Mouse (Mus musculus) thymus, postnatal 10 days (tissue): ENCODE data around the gene Rap1b.
A peak's percentile ranks its signal among the peaks of the same experiment; 100 is the strongest.
"Not testable (repeated sequence)": the region's sequence is repeated elsewhere in the genome, so short reads cannot be mapped to it uniquely, and the experiment has no call there.

Source experiments
- DNase-seq, 2 experiments: peaks; one replicate each; pipeline ENCODE4 v3.0.0; 2021; ENCODE audit warnings: low spot score in 2 of 2

Rap1b gene

DNA sequence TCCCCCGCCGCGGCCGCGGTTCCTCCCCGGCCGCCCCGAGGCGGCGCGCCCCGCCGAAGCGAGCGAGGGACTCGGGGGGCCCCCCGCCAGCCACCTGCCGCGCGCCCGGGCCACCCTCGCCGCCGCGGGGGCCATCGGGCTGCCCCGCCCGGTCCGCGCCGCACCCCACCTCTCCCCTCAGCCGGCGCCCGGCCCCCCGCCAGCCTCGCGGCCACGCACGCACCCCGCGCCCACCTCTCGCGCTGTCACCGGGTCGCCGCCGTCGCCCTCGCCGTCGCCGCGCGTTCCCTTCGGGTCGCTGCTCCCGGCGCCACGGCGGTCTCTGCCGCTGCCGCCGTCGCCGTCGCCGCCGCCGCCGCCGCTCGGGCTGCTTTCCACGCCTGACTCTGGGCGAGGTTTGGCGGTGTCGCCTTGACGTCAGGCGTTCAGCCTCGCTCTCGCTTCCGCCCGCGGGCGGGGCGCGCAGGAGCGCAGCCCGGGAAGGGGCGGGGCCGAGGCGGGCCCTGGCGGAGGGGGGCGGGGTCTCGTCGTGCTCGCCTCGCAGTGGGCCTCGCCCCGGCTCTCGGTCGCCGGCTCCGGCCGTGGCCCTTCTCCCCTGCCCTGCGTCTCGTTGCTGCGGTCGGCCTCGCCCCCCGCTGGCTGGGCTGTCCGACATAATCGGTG lies at the start of gene Rap1b:
TSS of gene Rap1b (minus strand) at position 439 of the 663 bp plus-strand sequence.
- DNase-seq: peak; percentile 93 to 97

DNA sequence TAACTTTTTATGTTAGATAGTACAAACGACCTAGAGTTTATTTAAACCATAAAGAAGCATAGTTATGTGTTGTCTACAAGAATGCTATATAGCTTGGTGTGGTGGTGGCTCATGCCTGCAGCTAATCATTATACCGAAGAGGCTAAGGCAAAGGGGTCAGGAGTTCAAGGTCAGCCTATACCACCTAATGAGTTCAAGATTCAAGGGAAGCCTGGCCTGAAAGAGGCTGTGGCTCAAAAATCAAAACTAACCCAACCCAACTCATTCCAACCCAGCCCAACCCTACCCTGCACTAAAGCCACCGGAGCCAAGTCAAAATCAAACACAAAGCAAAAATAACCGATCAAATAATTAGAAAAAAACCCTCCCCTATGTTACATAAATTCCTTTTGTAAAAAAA lies 49.4 kb upstream of the Rap1b start:
- DNase-seq: no peak

DNA sequence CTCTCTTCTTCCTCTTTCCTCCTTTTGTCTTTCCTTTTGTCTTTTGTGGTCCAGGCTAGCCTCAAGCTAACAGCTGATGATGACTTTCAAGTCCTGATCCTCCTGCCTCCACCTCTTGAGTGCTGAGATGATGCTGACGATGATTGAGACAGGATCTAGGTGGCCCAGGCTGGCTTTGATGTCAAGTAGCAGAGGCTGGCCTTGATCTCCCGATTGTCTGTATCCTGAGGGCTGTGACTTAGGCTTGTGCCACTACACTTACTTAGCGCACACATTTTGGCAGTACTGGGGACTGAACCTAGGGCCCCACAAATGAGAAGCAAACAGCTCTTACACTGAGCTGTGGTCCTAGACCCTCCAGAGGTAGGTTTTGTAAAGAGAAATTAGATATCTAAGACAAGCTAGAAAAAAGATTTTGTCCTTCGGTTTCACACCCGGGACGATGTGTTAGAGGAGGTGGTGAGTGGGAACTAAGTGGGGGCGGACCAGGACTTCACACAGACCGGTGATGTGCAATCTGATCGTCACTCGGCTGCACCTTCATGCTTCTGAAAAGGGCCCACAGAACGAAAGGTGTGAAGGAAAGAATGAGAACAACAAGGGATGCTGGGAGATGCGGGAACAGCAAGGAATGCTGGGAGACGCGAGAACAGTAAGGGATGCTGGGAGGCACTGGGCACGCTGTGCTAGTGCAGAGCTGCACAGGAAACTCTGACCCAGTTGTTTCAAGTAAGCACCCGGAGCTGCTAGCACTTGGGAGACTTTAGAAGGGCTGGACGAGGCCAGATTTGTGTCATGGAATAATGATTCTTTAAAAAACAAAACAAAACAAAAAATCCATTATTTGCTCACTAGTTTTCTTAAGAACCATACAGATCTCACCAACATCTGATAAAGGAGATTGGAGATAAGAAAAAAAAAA lies 48.5 kb upstream of the Rap1b start:
- DNase-seq: no peak

DNA sequence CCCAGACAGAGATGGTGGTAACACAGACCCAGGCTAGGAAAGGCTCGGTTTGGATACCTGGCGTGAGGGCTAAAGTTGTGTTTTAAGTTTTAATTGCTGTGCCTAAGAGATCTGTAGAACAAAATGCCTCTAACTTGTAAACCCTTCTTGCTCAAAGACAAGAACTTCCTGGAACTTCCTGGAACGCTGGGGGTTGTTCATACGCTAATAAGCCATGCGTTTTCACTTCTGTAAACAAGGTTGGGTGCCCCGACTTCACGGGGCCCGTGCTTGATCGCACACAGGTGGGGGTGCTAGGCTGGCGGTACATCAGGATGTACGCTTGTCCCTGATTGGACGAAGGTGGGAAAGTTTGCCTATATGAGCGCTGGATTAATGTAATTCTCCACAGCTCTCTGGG lies 47.3 kb upstream of the Rap1b start:
- not testable (repeated sequence) for DNase-seq

DNA sequence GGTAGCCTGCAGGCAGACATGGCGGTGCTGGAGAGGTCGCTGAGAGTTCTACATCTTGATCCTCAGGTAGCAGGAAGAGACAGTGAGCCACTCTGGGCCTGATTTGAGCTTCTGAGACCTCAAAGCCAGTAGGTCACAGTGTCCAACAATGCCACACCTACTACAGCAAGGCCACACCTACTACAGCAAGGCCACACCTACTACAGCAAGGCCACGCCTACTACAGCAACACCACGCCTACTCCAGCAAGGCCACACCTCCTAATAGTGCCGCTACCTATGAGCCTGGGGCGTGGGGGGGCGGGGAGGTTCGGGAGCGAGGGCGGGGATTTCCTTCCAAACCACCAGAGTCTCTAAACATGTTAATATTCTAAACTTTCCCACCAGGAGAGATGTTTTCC lies 45.5 kb upstream of the Rap1b start:
- no peak for DNase-seq

DNA sequence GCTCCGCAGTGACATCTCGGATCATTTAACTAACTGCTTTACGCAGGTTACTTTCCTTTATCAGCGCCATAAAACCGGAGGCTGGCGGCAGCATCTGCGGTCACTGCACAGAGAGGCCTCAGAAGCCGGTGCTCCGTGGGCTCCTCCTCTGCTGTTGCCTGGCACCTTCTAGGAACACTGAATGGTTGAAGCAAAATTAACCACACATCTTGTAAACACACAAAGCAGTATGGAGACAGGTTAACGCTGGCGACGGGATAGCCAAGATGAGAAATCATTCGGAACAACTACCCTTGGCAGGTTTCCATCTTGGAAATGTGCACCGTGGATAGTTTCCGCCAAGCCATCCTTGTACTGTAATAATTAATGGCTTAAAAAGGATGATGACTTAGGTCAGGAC lies 43.0 kb upstream of the Rap1b start:
- no peak for DNase-seq

DNA sequence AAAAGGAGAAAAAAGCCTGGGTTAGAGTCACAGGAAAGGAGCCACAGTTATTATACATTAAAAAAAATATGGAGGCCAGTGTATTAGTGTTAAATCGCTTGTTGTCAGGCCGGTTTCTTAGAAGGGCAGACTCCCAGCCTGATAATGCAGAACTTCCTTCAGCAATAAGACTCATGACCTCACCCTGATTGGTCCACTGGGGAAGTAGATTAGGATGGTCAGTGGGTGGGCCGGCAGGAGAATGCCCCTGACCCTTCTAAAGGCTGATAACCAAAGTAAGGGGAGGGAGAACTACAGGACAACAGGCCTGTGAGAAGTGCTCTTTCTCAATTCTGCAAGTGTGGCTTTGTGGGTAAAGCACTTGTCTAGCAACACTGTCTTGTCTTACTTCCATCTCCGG lies 39.5 kb upstream of the Rap1b start:
- DNase-seq: no peak

DNA sequence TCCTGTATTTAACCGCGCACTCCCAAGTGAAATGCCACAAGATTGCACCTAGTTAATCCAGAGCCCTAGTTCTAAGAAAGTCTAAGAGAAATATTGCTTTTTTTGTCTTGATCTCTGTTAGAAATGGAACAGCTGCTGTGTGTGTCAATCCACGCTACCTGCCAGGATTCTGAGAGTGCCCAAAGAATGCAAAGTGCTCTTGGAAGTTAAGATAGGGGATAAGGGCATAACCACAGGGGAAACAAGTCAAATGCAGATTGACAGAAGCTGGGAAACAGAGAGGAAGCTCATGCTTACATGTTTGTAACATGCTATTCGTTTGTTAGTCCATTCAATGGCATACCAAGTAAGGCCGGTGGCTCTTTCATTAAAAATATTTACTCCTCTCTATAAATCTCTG lies 38.9 kb upstream of the Rap1b start:
- no peak for DNase-seq

DNA sequence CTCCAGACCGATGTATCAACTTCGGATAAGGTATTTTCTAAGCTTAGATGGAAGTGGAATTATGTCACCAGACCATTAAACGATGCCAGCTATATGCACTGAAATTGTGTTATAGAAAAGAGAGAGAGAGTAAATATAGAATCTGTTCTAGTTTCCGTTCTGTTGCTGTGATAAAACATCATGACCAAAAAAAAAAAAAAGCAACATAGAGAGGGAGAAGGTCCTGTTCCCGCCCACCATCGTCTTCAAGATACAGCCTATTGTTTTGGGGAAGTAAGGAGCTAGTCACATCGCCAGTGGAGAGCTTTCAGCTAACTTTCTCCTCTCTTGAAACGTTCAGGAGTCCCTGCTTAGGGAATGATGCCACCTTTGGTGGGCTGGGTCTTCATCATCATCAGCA lies 37.6 kb upstream of the Rap1b start:
- no peak for DNase-seq

DNA sequence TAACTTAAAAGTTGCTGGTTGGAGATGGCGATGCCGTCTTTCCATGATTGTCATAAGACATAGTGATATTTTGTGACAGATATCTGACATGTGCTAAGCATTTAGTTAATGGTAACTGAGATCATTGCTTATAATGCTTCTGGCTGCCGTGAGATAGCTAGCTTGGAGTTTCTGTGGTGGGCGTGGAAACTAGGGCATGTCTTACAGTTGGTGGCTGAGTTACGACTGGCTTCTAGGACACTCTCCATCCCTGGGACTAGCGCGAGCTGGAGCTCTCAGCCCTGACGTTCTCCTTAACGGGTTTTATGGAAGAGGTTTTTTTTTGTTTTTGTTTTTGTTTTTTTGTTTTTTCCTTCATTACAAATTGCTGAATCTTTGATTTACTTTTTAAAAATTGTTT lies 32.8 kb upstream of the Rap1b start:
- no peak for DNase-seq

DNA sequence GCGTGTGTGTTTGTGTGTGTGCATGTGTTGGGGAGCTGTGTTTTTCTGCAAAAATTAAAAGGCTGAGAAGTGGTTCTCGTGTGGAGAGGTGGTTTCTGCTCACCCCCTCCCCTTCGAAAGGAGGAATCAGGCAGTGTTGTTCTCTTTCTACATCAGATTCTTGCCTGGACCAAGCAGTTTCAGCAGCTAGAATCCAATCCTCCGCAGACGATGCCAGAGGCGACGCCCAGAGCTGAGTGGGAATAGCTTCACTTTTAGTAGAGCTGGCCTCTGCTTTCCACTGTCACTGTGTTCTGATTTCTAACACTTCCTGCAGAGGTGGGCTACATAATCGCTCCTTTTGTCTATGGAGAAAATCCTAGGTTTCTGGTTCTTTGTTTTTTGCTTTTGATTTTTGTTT lies 31.0 kb upstream of the Rap1b start:
- DNase-seq: no peak

DNA sequence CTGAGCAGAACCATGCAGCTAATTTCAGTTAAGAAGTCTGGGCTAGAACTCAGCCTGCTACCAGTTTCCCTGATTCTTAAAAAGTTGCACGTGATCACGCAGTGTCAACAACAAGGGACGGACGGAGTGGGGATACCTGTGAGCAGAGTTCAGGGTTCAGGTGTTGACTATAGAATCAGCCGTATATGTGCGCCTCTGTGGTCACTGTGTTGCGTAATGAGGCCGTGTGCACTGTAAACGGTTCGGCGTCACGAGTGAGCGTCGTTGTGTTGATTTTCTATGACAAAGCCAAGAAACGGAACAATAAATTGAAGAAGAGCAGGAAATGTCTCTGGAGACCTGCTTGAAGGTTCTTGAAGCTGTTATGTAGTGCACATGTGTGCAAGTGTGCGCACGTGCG lies 30.6 kb upstream of the Rap1b start:
- no peak for DNase-seq

DNA sequence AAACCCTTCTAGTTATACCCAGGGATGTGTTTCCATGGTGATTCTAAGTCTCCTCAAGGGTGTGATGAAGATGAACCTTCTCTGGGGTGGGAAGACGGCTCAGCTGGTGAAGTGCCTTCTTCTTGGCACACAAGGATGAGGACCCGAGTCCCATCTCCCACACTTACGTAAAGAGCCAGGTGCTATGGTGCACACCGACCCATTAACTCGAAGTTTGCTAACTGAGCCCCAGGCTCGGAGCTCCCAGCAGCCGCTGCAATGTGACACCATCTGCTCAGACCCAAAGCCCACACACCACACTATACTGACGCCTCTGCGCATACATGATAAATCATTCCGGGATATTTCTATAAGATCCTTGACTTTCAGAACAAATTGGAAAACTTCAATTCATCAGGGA lies 29.1 kb upstream of the Rap1b start:
- no peak for DNase-seq

DNA sequence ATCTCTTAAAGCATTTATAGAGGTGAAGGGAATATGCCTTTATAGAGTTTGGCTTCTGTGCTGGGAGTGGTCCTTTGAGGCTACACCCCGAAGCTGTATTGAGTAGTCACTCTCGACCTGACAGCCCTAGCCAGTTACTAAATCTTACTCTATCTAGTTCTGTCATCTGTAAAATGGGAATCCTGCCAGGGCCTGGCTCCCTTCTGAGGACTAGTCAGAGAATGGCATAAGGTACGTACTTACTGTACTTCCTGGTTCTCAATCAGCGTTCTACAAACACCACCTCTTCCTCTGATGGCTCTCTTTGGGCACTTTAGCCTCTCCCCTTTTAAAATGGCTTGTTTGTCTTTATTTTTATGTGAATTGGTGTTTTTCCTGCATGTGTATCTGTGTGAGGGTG lies 28.1 kb upstream of the Rap1b start:
- DNase-seq: no peak

DNA sequence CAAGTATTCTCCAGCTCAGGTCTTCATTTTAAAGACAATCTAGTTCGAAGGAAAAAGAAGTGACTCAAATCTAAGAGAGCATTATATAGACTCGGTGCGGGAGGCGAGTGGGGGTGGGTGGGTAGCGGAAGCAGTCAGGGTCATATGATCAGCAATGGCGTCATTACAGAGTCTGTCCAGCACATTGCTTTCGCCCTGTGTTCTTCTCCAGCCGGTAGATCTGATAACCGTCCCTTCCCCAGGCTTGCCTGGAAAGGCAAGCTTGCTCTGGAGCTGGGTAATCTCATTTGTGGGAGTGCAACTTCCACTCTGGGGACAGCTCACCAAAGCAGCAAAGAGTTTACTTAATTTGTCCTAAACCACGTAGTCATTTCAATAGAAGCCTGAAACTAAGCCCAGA lies 26.6 kb upstream of the Rap1b start:
- DNase-seq: no peak

DNA sequence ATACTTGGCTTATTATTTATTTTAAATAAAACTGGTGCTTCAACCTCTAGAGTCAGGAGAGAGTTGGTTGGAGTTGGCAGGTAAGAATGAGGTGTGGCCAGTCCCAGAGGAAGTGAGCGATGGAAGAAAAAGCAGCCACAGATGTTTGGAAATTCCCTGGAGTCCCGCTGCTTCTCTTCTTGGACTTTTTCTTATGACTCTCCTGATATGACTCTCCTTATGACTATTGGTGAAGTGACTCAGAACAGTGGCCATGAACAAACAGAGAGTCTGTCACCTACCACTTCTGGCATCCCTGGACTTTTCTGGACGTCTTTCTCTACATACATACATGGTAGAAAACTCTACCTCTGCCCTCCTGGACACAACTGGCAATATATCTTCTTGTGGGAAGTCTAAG lies 21.5 kb upstream of the Rap1b start:
- no peak for DNase-seq

DNA sequence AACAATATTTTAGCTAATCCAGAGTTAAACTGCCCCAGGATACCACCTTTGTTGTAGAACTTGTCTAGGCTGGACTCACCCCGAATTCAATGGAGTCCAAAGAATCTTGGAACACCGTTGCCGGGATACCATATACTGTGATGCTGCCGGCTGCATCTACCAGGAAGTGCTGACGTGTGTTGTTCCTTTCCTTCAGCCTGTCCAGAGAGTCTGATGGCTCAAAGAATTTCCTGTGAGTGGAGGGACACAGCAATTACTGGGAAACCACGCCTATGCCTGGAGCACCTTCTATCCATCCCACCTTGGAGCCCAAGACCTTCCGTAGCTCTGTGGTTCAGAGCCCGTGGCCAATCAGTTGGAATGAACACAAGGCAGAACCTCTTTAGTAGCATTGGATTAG lies 20.8 kb upstream of the Rap1b start:
- DNase-seq: no peak

DNA sequence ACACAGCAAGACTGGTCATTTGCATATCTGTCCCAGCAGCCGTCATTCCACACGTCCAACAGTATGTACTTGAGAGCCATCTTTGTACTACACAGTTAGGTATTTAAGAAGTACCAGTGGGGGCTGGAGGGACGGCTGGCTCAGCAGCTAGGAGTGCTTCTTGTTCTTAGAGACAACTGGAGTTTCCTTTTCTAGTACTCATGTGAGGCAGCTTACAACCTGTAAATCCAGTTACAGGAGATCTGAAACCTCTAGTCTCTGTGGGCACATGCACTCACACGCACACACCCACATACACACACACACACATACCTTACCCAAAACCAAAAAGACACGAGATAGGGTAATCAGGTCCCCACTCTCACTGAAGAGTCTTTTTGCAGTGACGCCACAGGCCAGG lies 18.9 kb upstream of the Rap1b start:
- peak in 1 of 2 experiments; percentile 23 for DNase-seq

DNA sequence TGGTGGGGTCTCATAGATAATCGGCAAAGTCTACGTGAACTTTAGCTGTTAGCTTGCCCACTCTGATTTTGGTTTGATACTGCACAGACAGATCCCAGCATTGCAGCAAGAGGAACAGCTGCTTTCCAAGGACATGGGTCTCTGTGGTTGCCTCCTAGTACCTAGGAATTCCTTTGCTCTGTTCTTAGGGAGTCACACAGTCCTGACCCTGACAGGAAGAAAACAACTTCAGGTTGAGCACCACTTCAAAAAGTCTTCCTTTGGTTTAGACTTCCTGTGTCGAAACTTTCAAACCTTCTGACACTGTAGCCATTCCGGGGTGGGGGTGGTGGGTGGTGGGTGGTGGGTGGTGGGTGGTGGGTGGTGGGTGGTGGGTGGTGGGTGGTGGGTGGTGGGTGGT lies 18.4 kb upstream of the Rap1b start:
- no peak for DNase-seq

DNA sequence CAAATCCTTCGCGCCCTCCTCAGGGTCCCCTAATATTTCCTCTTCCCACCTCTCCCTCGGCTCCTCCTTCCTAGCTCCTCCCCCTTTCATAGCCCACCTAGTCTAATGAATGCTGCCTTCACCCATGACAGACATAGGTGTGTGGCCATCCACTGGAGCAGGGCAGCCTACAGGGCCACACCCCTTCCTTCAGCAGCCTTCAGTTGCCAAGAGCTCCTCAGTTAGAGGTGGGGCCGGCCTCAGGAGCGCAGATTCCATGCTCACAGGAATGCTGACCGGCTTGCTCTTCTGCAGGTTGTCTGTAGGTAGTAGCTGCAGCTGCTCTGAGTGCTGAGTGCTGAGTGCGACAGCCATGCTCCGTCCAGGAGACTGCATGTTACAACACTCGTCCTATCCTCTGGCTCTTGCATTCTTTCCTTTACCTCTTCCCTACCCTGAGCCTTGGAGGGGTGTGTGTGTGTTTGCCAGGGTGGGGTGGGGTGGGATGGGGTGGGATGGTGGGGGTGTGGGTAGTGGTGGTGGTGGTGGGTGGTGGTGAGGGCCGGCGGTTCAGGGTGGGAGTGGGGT lies 16.3 kb upstream of the Rap1b start:
- DNase-seq: no peak

DNA sequence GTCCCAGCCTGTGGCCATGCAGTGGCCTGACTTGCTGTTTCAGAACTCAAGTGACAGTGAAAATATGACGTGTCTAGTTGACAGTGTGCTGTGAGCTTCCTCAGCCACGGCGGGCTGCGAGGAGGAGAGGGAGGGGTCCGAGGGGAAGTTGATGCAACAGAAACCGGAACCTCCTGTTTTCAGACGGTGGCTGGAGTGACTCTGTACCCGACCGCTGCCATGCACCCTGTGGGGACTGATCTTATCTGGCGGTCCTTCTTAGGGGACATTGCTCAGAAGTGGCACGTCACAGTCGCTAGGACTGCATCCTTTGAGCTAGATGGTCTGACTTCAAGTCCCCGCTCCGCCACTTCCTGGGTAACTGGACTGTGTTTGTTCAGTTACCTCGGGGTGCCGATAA lies 15.1 kb upstream of the Rap1b start:
- DNase-seq: peak; percentile 45 to 48

DNA sequence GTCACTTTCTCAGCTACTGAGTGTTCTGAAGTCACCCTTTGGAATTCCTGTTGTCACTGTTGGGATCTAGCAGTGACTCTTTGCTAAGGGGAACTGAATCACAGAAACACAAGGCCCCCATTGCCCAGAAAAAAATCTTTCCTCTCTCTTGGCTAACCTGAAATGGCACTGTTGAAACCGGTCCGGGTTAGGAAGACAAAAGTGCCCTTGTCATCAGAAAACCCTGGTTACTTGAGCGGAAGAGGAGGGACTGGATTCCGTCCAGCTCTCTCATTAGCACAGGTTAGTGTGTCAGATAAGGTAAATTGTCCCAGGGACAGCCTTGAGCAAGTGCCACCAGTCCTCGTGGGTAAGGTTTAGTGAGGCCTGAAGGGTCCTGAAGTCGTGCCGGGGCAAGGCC lies 14.5 kb upstream of the Rap1b start:
- DNase-seq: no peak

DNA sequence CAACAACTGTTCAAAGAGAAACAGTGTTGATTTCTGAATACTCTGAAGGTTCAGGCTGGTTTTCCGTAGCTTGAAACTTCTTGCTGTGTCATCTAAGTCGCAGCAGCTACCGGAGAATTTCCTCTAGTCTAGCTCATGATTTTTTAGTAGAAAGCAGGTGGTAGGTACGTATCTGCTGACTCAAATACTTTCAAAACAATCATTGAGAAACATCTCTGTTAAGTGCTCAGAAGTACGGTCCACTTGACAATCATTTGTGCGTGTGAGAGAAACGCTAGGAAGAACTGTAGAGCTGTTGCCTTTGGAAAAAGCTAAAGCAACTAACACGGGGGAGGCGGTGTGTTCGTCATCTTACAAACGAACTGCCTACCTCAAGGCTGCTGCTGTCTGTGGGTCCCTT lies 14.0 kb upstream of the Rap1b start:
- DNase-seq: no peak
